Mouse (Mus musculus) liver, embryonic 11.5 days (tissue): Measurements from ENCODE around the gene Btbd11. TPM values are rescaled to one million over a fixed set of nuclear protein-coding genes. Genes with fewer than 3 reads are reported as not detected.

Experiments used
- ATAC-seq: fragments of 200-750 bp; cut with Nextera tagmentation; replicated peaks from 2 replicates; pipeline ENCODE4 v1.8.0; 2017; ENCODE audit warnings: moderate number of reproducible peaks, mild to moderate bottlenecking, moderate TSS enrichment, moderate library complexity; ENCODE audit not compliant: low FRiP score
- DNase-seq: peaks from one replicate; pipeline ENCODE4 v3.0.0-alpha.2; 2017; ENCODE audit warnings: low spot score
- H3K27ac ChIP-seq: fragments of 300-500 bp; sonication (generic); 2 replicates; pipeline ENCODE4 v1.5.1; 2014; ENCODE audit warnings: mild to moderate bottlenecking, low read depth, low read length, control low read depth
- H3K27me3 ChIP-seq: fragments of 300-500 bp; sonication (generic); replicated peaks from 2 replicates; pipeline ENCODE4 v1.6.1; 2014; ENCODE audit warnings: low read length, mixed read lengths; ENCODE audit not compliant: control insufficient read depth, insufficient read depth
- H3K36me3 ChIP-seq: fragments of 300-500 bp; sonication (generic); 2 replicates; pipeline ENCODE4 v1.6.1; 2014; ENCODE audit warnings: mild to moderate bottlenecking, low read length, moderate library complexity, mixed read lengths; ENCODE audit not compliant: control insufficient read depth, insufficient read depth
- H3K4me1 ChIP-seq: fragments of 300-500 bp; sonication (generic); replicated peaks from 2 replicates; pipeline ENCODE4 v1.6.1; 2014; ENCODE audit warnings: low read length, mixed read lengths; ENCODE audit not compliant: control insufficient read depth, insufficient read depth
- H3K4me2 ChIP-seq: fragments of 300-500 bp; sonication (generic); 2 replicates; pipeline ENCODE4 v1.6.1; 2014; ENCODE audit warnings: mild to moderate bottlenecking, control low read depth, moderate library complexity
- H3K4me3 ChIP-seq: fragments of 300-500 bp; sonication (generic); 2 replicates; pipeline ENCODE4 v1.5.1; 2014; ENCODE audit warnings: low read depth, low read length, control low read depth
- H3K9ac ChIP-seq: fragments of 300-500 bp; sonication (generic); 2 replicates; pipeline ENCODE4 v1.6.1; 2014; ENCODE audit warnings: low read depth, low read length, control low read depth
- H3K9me3 ChIP-seq: fragments of 300-500 bp; sonication (generic); 2 replicates; pipeline ENCODE4 v1.6.1; 2016; ENCODE audit warnings: low read length, inconsistent platforms, mixed read lengths; ENCODE audit not compliant: control insufficient read depth
- WGBS: fragments of 180-500 bp; shearing (Covaris S2); extraction: QIAGEN DNeasy Blood & Tissue Kit; methylation state at CpG from one replicate; pipeline ENCODE4 v1.1.7; 2014; 5-methylcytosine and 5-hydroxymethylcytosine counted together
- polyA plus RNA-seq: library from polyadenylated mRNA; unstranded; fragments of >200 nt; fragmentation: Nextera tagmentation; extraction: Ambion mirVana; gene quantifications from 2 replicates; pipeline ENCODE4 v1.2.1, GENCODE M21; 2014

Gene Btbd11
- polyA plus RNA-seq, 1 experiment from 2014 or later = 0.88 TPM

GRCm38 (mm10) chr10:85510329-85510728 is 123.7 kb downstream of the Btbd11 start:
- Histone ChIP-seq H3K9ac (no peak overlapping the region), H3K36me3 (no peaks in the 10 kb centered on the region), H3K4me2 (no peak overlapping the region), H3K9me3 (no peaks in the 10 kb centered on the region), H3K4me1 (no peaks in the 10 kb centered on the region), H3K27me3 (no peaks in the 10 kb centered on the region), H3K4me3 (no peak overlapping the region), H3K27ac (no peak overlapping the region)
- ATAC-seq (no peak), DNase-seq (no peak)
- 14% methylated on average over 3 of the region's 3 CpGs for WGBS

GRCm38 (mm10) chr10:85512808-85513207 is 126.2 kb downstream of the Btbd11 start:
- H3K36me3 ChIP-seq = no peaks in the 10 kb centered on the region
- no peak overlapping the region for H3K4me3 ChIP-seq
- WGBS = 60% methylated on average over 5 of the region's 5 CpGs
- no peaks in the 10 kb centered on the region for H3K9me3 ChIP-seq
- H3K4me2 ChIP-seq = no peak overlapping the region
- no peak overlapping the region for H3K9ac ChIP-seq
- DNase-seq (no peak), ATAC-seq (no peak)
- no peak overlapping the region for H3K27ac ChIP-seq
- H3K4me1 ChIP-seq = no peaks in the 10 kb centered on the region
- H3K27me3 ChIP-seq = no peaks in the 10 kb centered on the region

GRCm38 (mm10) chr10:85517223-85518110 is 130.9 kb downstream of the Btbd11 start:
- Histone ChIP-seq H3K4me2 (no peak overlapping the region), H3K9me3 (no peaks in the 10 kb centered on the region), H3K36me3 (no peaks in the 10 kb centered on the region), H3K27me3 (no peaks in the 10 kb centered on the region), H3K4me1 (no peaks in the 10 kb centered on the region), H3K9ac (no peak overlapping the region), H3K27ac (no peak overlapping the region), H3K4me3 (no peak overlapping the region)
- no peak for DNase-seq
- 72% methylated on average over 13 of the region's 13 CpGs for WGBS
- no peak for ATAC-seq

GRCm38 (mm10) chr10:85518111-85518409 is 131.4 kb downstream of the Btbd11 start:
- Histone ChIP-seq H3K27me3 (no peaks in the 10 kb centered on the region), H3K4me2 (no peak overlapping the region), H3K9me3 (no peaks in the 10 kb centered on the region), H3K36me3 (no peaks in the 10 kb centered on the region), H3K27ac (no peak overlapping the region), H3K4me1 (no peaks in the 10 kb centered on the region), H3K9ac (no peak overlapping the region), H3K4me3 (no peak overlapping the region)
- no peak for ATAC-seq
- no peak for DNase-seq
- WGBS = 83% methylated on average over 6 of the region's 6 CpGs

GRCm38 (mm10) chr10:85522220-85522760 is 135.7 kb downstream of the Btbd11 start:
- no peak for ATAC-seq
- Histone ChIP-seq H3K27ac (no peak overlapping the region), H3K9ac (no peak overlapping the region), H3K4me1 (no peaks in the 10 kb centered on the region), H3K4me3 (no peak overlapping the region), H3K36me3 (no peaks in the 10 kb centered on the region), H3K9me3 (no peaks in the 10 kb centered on the region), H3K27me3 (no peaks in the 10 kb centered on the region), H3K4me2 (no peak overlapping the region)
- DNase-seq = no peak
- 75% methylated on average over 7 of the region's 7 CpGs for WGBS

- WGBS = 39% methylated on average over 7 of the region's 7 CpGs
- no peak overlapping the region for H3K4me2 ChIP-seq
- ATAC-seq = no peak
These were observed 138.8 kb downstream of the Btbd11 start for GRCm38 (mm10) chr10:85525267-85526015.

GRCm38 (mm10) chr10:85526657-85527056 is 140.0 kb downstream of the Btbd11 start:
- Histone ChIP-seq H3K4me3 (no peak overlapping the region), H3K27ac (no peak overlapping the region), H3K4me2 (no peak overlapping the region), H3K9ac (no peak overlapping the region), H3K27me3 (no peaks in the 10 kb centered on the region), H3K36me3 (no peaks in the 10 kb centered on the region), H3K9me3 (no peaks in the 10 kb centered on the region), H3K4me1 (no peaks in the 10 kb centered on the region)
- 60% methylated on average over 2 of the region's 2 CpGs for WGBS
- ATAC-seq = no peak
- no peak for DNase-seq

More at GRCm38 (mm10) chr10:85525267-85526015, 138.8 kb downstream of the Btbd11 start:
- Histone ChIP-seq H3K4me1 (no peaks in the 10 kb centered on the region), H3K4me3 (no peak overlapping the region), H3K27me3 (no peaks in the 10 kb centered on the region), H3K9ac (no peak overlapping the region), H3K27ac (no peak overlapping the region), H3K36me3 (no peaks in the 10 kb centered on the region), H3K9me3 (no peaks in the 10 kb centered on the region)
- no peak for DNase-seq

GRCm38 (mm10) chr10:85527722-85528121 is 141.1 kb downstream of the Btbd11 start:
- Histone ChIP-seq H3K9me3 (no peaks in the 10 kb centered on the region), H3K4me3 (no peak overlapping the region), H3K36me3 (no peaks in the 10 kb centered on the region), H3K9ac (no peak overlapping the region), H3K27me3 (no peaks in the 10 kb centered on the region), H3K4me2 (no peak overlapping the region), H3K27ac (no peak overlapping the region), H3K4me1 (no peaks in the 10 kb centered on the region)
- DNase-seq (no peak), ATAC-seq (no peak)
- 60% methylated on average over 4 of the region's 4 CpGs for WGBS
